Mouse (Mus musculus) embryo, embryonic 11 days (tissue): ENCODE measurements around the gene Emc8.

Experiments used
- DNase-seq: peaks from one replicate; pipeline ENCODE4 v3.0.0-alpha.2; 2015

Emc8 gene

DNA sequence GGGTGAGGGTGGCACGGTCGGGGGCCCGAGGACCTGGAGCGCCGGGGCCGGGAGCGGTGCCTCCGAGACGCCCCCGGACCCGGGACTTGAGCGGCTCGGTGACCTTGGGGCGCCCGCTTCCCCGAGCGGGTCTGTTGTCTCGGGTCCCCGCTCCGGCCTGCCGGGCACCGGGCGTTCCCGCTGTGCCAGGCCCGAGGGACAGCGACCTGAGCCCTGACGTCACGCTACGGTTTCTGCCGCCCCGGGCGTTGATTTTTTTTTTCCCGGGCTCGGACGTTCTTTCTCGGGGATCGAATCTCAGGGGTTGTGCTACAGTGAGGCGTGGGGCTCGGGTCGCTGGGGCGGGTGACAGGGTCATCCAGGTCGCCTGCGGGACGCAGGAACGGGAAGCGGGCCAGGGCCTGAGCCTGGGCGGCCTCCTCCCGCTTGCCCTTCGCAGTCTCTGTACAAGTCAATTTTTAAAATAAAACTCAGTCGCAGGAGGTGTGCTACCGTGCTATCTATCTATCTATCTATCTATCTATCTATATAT, at the start of gene Emc8:
Gene Emc8, minus strand, starts transcription at position 200 of the 532 bp plus-strand sequence.
- no peak for DNase-seq

- no peak for DNase-seq
Observed at GRCm38 (mm10) chr8:120715996-120716680, 47.8 kb upstream of the Emc8 start.

GRCm38 (mm10) chr8:120715200-120715599, 46.8 kb upstream of the Emc8 start:
- no peak for DNase-seq

- no peak for DNase-seq
Observed at GRCm38 (mm10) chr8:120709176-120709575, 40.8 kb upstream of the Emc8 start.

GRCm38 (mm10) chr8:120706193-120706592, 37.8 kb upstream of the Emc8 start:
- no peak for DNase-seq

DNA sequence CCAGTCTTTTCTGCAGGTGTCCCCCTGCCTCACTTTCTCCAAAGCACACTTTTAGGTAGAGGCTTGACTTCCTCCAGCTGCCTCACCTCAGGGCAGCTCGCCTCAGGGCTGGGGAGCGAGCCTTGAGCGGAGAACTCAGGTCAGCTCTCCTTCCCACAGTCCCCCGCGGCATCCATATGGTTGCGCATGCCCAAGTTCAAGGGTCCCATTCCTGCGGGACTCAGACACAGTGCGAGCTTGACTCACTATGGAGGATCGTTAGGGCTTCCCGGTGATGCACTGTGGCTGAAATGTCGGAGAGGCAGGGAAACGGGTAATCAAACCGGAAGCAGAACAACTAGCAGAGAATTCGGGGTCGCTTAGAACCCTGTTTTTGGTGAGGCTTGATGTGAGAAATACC, 36.8 kb upstream of the Emc8 start:
- DNase-seq, result no peak

GRCm38 (mm10) chr8:120704203-120704602, 35.8 kb upstream of the Emc8 start:
- DNase-seq, result no peak

- no peak for DNase-seq
Observed at GRCm38 (mm10) chr8:120701758-120702465, 33.5 kb upstream of the Emc8 start.

DNA sequence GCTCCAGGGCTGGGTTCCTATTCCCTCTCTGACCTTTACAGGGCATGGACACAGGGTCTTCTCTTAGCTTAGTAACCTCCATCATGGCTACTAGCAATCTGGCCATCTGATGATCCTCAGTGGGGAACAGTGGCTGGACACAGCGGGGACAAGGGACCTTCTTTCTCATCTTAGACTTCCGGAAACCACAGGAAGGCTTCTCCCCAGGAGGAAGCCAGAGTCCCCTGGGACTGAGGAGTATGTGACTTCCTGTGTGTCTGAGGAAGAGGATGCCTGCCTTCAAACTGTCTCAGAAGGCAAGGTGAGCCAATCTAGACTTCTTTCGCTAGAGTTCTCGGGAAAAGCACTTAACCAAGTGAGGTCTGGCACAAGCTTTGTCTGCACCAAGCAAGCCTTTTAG, 31.7 kb upstream of the Emc8 start:
- no peak for DNase-seq

DNA sequence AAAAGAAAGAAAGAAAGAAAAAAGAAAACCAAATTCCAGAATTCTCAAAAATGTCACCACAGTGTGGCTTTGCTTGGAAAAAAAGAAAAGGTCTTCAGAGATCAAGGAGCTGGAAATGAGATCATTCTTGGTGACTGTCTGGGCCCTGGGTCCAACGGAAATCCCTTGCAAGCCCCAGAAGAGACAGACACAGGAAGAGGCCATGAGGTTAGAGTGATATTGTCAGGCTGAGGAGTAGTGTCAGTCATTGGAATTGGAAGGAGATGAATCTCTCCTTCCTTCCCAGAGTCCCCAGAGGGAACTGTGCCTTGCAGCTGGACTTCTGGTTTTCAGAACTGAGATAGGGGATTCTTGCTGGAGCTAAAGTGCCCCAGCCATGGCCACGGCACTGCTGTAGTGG, 31.2 kb upstream of the Emc8 start:
- DNase-seq, result no peak

DNA sequence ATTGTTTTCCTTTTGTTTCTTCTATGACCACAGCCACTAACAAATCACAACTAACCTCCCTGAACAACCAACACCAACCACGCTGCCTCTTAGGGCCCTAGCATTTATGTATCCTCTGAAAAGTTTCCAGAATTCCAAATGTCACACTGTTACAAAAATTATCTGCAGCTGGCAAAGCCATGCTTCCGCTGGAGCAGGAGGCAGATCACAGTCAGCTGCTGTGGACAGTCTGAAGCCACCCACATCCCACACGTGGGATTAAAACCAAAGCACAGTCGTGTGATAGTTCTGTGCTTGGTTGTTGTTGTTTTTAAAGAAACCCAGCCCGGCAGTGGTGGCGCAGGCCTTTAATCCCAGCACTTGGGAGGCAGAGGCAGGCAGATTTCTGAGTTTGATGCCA, 30.7 kb upstream of the Emc8 start:
- no peak for DNase-seq

DNA sequence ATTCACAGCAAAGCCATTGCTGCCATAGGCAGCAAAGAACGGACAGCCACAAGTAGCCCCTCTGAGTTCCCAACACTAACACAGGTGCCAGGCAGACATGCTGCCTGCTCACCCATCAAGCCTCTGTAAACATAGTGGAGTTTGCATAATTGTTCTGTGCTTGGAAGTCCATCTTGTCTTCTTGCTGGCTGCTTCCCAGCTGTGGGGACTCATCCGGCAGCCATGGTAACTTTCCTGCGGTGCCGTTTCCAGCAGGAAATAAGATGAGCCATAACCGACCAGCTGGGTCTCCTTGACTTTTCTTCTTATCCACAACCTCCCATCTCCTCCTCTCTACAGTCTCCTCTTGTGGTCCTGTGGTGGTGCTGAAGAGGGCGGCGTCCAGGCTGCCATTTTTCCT, 30.1 kb upstream of the Emc8 start:
- no peak for DNase-seq

DNA sequence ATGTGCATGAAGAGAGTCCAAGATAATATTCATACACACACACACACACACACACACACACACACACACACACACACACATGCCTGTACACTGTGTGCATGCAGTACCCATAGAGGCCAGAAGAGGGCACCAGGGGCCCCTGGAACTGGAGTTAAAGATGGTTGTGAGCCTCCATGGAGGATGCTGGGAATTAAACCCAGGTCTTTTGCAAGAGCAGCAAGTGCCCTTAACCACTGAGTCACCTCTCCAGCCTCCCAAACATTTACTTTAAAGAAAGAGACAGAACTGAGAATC, 29.6 kb upstream of the Emc8 start:
- no peak for DNase-seq

DNA sequence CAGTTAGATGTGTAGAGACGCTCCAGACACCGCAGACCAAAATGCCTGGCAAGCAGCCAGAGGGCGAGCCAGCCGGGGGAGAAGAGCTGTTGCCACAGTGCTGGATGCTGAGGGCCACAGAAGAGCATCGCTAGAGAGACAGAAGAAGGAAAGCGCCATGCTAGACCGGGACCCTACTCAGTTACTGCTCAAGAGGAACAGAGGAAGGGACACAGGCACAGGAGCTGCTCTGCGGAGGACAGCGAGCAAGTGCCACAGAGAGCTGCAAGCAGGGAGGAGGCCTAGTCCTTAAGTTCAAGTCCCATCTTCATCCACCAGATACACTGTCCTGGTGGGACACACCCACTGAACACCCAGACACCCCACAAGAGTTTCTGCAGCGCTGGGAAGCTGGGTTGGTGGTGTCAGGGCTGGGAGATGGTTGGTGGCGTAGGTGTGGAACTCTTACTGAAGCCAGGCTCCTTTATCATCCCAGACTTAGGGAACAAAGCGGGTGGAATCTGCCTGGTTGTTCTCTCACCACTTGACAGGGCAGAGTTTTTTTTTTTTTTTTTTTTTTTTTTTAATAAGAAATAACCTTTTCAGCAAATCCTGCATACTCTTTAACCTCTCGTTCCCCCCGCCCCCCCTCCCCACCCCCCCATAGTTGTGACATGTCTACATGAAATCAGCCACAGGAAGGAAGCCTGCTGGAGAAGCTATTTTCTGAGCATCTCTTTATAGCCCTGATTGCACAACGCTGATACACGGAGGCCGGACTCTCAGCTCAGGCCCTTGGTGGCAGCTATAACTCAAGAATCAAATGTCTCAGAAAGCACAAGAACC, 29.0 kb upstream of the Emc8 start:
- DNase-seq, result no peak

DNA sequence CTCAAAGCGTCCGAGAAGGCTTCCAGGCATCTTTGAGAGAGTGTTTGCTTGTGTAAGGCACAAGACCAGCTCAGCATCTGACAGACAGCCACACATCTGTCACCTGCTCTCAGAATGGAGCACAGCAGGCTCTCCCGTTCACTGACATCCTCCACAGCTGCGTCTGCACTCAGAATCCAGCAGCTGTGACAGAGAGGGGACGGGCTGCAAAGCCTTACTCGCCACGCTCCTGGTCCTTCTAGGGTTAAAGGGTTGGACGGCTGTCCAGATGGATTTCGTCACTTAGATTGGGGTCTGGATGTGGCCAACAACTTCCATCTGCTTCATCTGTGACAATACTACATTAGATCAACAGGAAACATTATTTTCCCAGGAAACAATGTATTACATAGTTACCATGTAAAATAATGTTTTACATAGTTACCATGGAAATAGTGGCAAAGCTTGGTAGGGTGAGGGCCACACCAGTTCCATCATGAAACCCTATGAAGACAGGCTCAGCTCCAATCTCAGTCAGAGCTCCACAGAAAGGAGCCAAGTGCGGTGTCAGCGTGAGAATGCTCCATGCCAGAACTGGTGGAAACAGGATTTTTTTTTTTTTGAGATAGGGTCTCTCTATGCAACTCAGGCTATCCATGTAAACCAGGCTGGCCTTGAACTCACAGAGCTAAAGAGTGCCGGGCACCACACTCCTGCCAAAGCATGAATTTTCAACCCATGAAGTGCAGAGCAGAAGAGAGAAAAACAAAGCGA, 28.2 kb upstream of the Emc8 start:
- peak; percentile 33 for DNase-seq

- peak; percentile 45 for DNase-seq
Observed at GRCm38 (mm10) chr8:120693861-120694493, 25.6 kb upstream of the Emc8 start.

DNA sequence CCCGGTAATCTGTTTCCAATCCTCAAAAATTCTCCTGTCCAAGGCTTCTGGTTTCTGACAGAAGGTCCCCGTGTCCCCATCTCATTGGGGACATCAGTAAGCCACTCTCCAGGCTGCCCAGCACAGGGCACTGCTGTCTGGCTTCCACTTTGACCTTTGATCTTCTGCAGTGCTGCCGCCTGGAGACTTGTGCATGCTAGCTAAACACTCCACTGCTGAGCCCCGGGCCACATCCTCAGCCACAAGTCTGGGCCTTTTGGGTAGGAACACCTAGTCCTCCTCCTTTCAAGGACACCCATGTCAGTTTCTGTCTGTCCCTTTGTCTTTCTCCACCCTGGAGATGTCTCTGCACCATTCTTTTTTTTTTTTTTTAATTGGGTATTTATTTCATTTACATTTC, 24.6 kb upstream of the Emc8 start:
- DNase-seq, result no peak

DNA sequence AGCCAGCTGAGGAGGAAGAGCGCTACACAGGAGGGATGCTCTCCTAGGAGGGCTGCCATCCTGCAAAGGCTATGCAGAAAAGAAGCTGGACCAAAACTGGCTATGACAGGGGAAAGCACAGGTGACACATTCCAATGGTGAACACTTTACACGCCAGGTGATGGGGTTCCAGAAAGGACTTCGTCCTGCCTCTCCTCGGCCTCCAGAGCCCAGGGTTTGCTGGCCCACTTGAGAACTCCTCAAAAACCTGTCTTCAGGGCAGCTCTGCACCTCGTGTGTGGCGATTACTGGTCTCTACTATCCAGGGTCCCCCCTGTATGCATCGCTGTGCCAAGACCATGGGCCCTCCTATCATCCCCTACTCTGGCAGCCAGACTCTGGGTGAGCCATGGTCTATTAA, 20.1 kb upstream of the Emc8 start:
- DNase-seq, result no peak

GRCm38 (mm10) chr8:120687786-120688185, 19.4 kb upstream of the Emc8 start:
- no peak for DNase-seq

- DNase-seq, result no peak
Observed at GRCm38 (mm10) chr8:120686576-120686975, 18.2 kb upstream of the Emc8 start.

GRCm38 (mm10) chr8:120686051-120686450, 17.7 kb upstream of the Emc8 start:
- DNase-seq, result no peak

GRCm38 (mm10) chr8:120685591-120685990, 17.2 kb upstream of the Emc8 start:
- no peak for DNase-seq

GRCm38 (mm10) chr8:120685097-120685496, 16.7 kb upstream of the Emc8 start:
- no peak for DNase-seq
